Mouse (Mus musculus): Measurements from ENCODE around the gene Ccser1. TPM values are rescaled to one million over a fixed set of nuclear protein-coding genes. Genes with fewer than 3 reads are reported as not detected.

The Ccser1 gene
- polyA plus RNA-seq, 1 experiment from 2014 or later = 6.6 TPM

DNA sequence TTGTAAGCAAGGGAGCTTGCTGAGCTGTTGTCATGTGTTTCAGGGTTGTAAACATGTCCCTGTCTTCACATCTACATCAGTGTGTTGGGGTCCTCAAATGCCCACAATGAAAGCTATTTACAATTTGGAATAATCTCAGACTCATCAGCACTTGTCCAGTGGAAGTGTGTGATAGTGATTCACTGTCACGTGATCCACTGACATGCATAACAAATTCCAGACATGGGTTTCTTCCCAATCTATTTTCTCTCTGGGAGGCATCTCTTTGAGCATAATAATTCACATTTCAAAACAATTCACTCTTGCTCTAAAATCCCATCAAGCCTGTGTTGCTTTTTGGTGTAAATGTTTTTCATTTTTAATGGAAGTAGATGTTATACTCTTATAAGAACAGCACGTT is 408.9 kb downstream of the Ccser1 start:
- no peak overlapping the region for H3K27ac ChIP-seq (ENCODE audit: low read depth, low read length)
- WGBS = 67% methylated on average over 2 of the region's 2 CpGs
- H3K4me1 ChIP-seq (replicated peaks; ENCODE audit: control insufficient read depth, insufficient read depth, low read length) = no peaks in the 10 kb centered on the region

DNA sequence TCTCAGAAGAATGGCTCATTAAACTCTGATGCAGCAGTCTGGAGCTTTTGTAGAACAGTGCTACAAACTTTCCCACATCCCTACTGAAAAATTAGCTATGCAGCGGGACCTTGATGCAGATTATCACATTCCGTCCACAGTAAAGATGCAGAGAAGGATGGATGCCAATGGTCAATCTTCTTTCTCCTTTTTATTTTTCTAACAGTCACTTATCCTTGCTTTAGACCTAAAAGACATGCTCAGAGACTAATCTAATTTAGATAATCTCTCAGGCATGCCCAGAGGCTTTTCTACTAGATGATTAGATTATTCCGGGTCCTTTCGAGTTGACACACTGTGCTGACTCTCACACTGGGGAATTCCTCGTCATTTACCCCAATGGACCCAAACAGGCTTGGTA is 421.8 kb downstream of the Ccser1 start:
- Histone ChIP-seq H3K27ac (ENCODE audit: low read depth, low read length) (no peak overlapping the region), H3K9ac (ENCODE audit: low read depth, low read length) (no peak overlapping the region), H3K4me2 (replicated peaks; ENCODE audit: low read depth) (no peak overlapping the region), H3K4me1 (replicated peaks; ENCODE audit: control insufficient read depth, insufficient read depth, low read length) (no peaks in the 10 kb centered on the region), H3K36me3 (ENCODE audit: control insufficient read depth, insufficient read depth) (no peaks in the 10 kb centered on the region), H3K27me3 (replicated peaks; ENCODE audit: control insufficient read depth, insufficient read depth, low read length) (no peaks in the 10 kb centered on the region), H3K9me3 (ENCODE audit: control insufficient read depth) (no peaks in the 10 kb centered on the region), H3K4me3 (ENCODE audit: low read depth, low read length) (no peak overlapping the region)
- ATAC-seq = no peak
- WGBS = 88% methylated on average over 5 of the region's 5 CpGs
- TF ChIP-seq CTCF (IDR thresholded peaks at IDR 0.05; ENCODE audit: low read depth) = no peak

More for the DNA sequence above, 408.9 kb downstream of the Ccser1 start:
- Histone ChIP-seq H3K36me3 (ENCODE audit: control insufficient read depth, insufficient read depth) (no peaks in the 10 kb centered on the region), H3K9ac (ENCODE audit: low read depth, low read length) (no peak overlapping the region), H3K4me2 (replicated peaks; ENCODE audit: low read depth) (no peak overlapping the region), H3K4me3 (ENCODE audit: low read depth, low read length) (no peak overlapping the region), H3K9me3 (ENCODE audit: control insufficient read depth) (no peaks in the 10 kb centered on the region), H3K27me3 (replicated peaks; ENCODE audit: control insufficient read depth, insufficient read depth, low read length) (no peaks in the 10 kb centered on the region)
- no peak for ATAC-seq
- no peak for TF ChIP-seq CTCF (IDR thresholded peaks at IDR 0.05; ENCODE audit: low read depth)

DNA sequence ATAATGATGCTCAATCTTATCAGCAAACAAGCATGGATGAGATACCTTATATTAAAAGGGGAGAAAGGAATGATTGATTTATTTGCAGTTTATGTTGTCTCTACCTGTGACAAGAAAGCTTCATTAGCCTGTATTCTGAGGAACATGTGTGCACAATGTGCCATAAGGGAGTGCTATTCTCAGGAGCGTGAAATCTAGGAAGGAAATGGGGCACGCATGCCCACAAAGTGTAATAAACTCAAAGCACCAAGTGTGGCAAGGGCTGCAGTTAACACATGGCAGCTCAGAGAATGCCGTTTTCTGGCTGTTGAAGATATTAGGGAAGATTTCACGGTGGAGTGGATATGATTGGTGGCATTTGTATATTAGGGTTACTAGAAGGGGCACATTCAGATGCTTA is 434.8 kb downstream of the Ccser1 start:
- Histone ChIP-seq H3K4me3 (ENCODE audit: low read depth, low read length) (no peak overlapping the region), H3K27ac (ENCODE audit: low read depth, low read length) (no peak overlapping the region), H3K4me2 (replicated peaks; ENCODE audit: low read depth) (no peak overlapping the region), H3K36me3 (ENCODE audit: control insufficient read depth, insufficient read depth) (no peaks in the 10 kb centered on the region), H3K4me1 (replicated peaks; ENCODE audit: control insufficient read depth, insufficient read depth, low read length) (no peaks in the 10 kb centered on the region), H3K9ac (ENCODE audit: low read depth, low read length) (no peak overlapping the region), H3K27me3 (replicated peaks; ENCODE audit: control insufficient read depth, insufficient read depth, low read length) (no peaks in the 10 kb centered on the region), H3K9me3 (ENCODE audit: control insufficient read depth) (no peaks in the 10 kb centered on the region)
- WGBS = 92% methylated on average over 4 of the region's 4 CpGs
- no peak for TF ChIP-seq CTCF (IDR thresholded peaks at IDR 0.05; ENCODE audit: low read depth)
- ATAC-seq = no peak

- ATAC-seq = no peak
- Histone ChIP-seq H3K9me3 (ENCODE audit: control insufficient read depth) (no peaks in the 10 kb centered on the region), H3K36me3 (ENCODE audit: control insufficient read depth, insufficient read depth) (no peaks in the 10 kb centered on the region), H3K4me3 (ENCODE audit: low read depth, low read length) (no peak overlapping the region), H3K27me3 (replicated peaks; ENCODE audit: control insufficient read depth, insufficient read depth, low read length) (no peaks in the 10 kb centered on the region), H3K9ac (ENCODE audit: low read depth, low read length) (no peak overlapping the region), H3K4me1 (replicated peaks; ENCODE audit: control insufficient read depth, insufficient read depth, low read length) (no peaks in the 10 kb centered on the region), H3K27ac (ENCODE audit: low read depth, low read length) (no peak overlapping the region), H3K4me2 (replicated peaks; ENCODE audit: low read depth) (no peak overlapping the region)
- 62% methylated on average over 3 of the region's 3 CpGs for WGBS
- no peak for TF ChIP-seq CTCF (IDR thresholded peaks at IDR 0.05; ENCODE audit: low read depth)
Observed at GRCm38 (mm10) chr6:61621707-61622106, 441.6 kb downstream of the Ccser1 start.

DNA sequence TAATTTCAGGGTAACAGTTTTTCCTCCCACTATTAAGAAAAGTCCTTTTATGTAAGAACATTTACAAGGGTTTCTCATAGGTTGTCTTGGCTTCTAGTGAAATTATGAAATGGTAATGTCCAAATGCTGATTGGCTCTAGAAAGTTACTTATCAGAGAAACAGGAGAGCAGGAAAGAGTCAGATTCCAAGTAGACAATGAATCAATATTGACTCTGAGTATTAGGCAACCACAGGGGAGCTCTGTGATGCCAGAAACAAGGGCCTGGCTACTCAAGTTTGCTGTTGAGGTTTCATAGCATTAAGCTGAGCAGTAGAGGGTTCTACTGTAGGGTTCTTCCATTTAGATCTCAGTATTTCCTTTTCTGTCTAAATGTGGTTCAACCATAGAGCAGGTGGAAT is 481.3 kb downstream of the Ccser1 start:
- Histone ChIP-seq H3K9ac (ENCODE audit: low read depth, low read length) (no peak overlapping the region), H3K27ac (ENCODE audit: low read depth, low read length) (no peak overlapping the region), H3K36me3 (ENCODE audit: control insufficient read depth, insufficient read depth) (no peaks in the 10 kb centered on the region), H3K9me3 (ENCODE audit: control insufficient read depth) (no peaks in the 10 kb centered on the region), H3K4me1 (replicated peaks; ENCODE audit: control insufficient read depth, insufficient read depth, low read length) (no peaks in the 10 kb centered on the region), H3K4me3 (ENCODE audit: low read depth, low read length) (no peak overlapping the region), H3K4me2 (replicated peaks; ENCODE audit: low read depth) (no peak overlapping the region), H3K27me3 (replicated peaks; ENCODE audit: control insufficient read depth, insufficient read depth, low read length) (no peaks in the 10 kb centered on the region)
- ATAC-seq = no peak
- TF ChIP-seq CTCF (IDR thresholded peaks at IDR 0.05; ENCODE audit: low read depth) = no peak

GRCm38 (mm10) chr6:61664572-61664971 is 484.4 kb downstream of the Ccser1 start:
- H3K4me2 ChIP-seq (replicated peaks; ENCODE audit: low read depth) = no peak overlapping the region
- H3K36me3 ChIP-seq (ENCODE audit: control insufficient read depth, insufficient read depth) = no peaks in the 10 kb centered on the region
- H3K9me3 ChIP-seq (ENCODE audit: control insufficient read depth) = no peaks in the 10 kb centered on the region
- WGBS = 89% methylated on average over 1 of the region's 1 CpGs
- H3K4me1 ChIP-seq (replicated peaks; ENCODE audit: control insufficient read depth, insufficient read depth, low read length) = no peaks in the 10 kb centered on the region
- no peak overlapping the region for H3K9ac ChIP-seq (ENCODE audit: low read depth, low read length)
- no peak for ATAC-seq
- H3K4me3 ChIP-seq (ENCODE audit: low read depth, low read length) = no peak overlapping the region
- TF ChIP-seq CTCF (IDR thresholded peaks at IDR 0.05; ENCODE audit: low read depth) = no peak
- no peak overlapping the region for H3K27ac ChIP-seq (ENCODE audit: low read depth, low read length)
- H3K27me3 ChIP-seq (replicated peaks; ENCODE audit: control insufficient read depth, insufficient read depth, low read length) = no peaks in the 10 kb centered on the region

DNA sequence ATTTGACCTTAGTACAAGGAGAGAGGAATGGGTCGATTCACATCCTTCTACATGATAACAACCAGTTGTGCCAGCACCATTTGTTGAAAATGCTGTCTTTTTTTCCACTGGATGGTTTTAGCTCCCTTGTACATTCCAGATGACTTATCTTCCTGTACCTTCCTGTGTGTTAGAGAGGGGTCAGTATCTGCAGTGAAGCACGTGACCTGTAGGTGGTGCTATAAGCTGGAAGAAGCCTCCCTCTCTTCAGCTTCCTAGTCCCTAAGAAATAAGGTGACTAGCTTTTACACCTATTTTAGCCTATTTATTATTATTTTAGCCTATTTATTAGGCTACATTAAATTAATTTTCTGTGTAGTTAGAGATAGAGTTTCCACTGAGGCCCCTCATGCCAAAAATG is 506.9 kb downstream of the Ccser1 start:
- Histone ChIP-seq H3K4me2 (replicated peaks; ENCODE audit: low read depth) (no peak overlapping the region), H3K9me3 (ENCODE audit: control insufficient read depth) (no peaks in the 10 kb centered on the region), H3K27ac (ENCODE audit: low read depth, low read length) (no peak overlapping the region), H3K27me3 (replicated peaks; ENCODE audit: control insufficient read depth, insufficient read depth, low read length) (no peaks in the 10 kb centered on the region), H3K9ac (ENCODE audit: low read depth, low read length) (no peak overlapping the region), H3K4me3 (ENCODE audit: low read depth, low read length) (no peak overlapping the region), H3K36me3 (ENCODE audit: control insufficient read depth, insufficient read depth) (no peaks in the 10 kb centered on the region), H3K4me1 (replicated peaks; ENCODE audit: control insufficient read depth, insufficient read depth, low read length) (no peaks in the 10 kb centered on the region)
- WGBS = 42% methylated on average over 2 of the region's 2 CpGs
- TF ChIP-seq CTCF (IDR thresholded peaks at IDR 0.05; ENCODE audit: low read depth) = peak; percentile 48
- ATAC-seq = no peak

Measured in intestine, postnatal 0 days (tissue).